Mouse (Mus musculus) lung, postnatal 0 days (tissue): ENCODE measurements at regions not wholly inside any gene's neighbourhood (a gene's known extent, or its start where the extent isn't known, plus 50 kb on each side); places are given as distances from the start of the nearest gene placed in this dataset.

Experiments
- CTCF ChIP-seq: IDR thresholded peaks from 2 replicates; pipeline ENCODE4 v1.5.1; 2016; ENCODE audit warnings: antibody characterized with exemption, mild to moderate bottlenecking
- EP300 ChIP-seq: IDR thresholded peaks from 2 replicates; pipeline ENCODE4 v1.6.1; 2016; ENCODE audit warnings: antibody characterized with exemption, mild to moderate bottlenecking, control low read depth

DNA sequence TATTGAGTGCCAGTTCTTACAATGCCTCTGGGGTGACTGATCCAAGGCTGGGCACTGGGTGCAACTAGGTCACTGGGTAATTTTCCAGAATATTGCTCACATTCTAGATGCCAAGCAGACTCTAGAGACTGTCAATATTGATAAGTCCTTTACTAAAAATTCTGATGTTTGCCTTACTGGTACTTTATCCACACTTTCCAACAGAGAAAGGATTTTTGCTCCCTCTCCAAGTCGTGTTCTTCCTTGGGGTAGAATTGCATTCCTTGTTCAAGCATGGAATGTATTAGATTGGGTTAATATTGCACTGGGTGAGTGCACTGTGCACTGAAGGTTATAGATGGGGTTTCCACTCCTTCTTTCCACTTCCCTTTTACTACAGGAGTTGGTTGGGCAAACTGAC is 1891.0 kb upstream of the Lrrc6 start:
- TF ChIP-seq CTCF (no peak), EP300 (peak; percentile 69)
